7 mouse cellular contexts compared by ENCODE assay signal in genomic region chr7:45522957-45523676, GRCm38 (mm10). TPM values are rescaled to one million over a fixed set of nuclear protein-coding genes. Genes with fewer than 3 reads are reported as not detected.
DNase-seq lines count a peak whose midpoint lies in the region; ATAC-seq and TF ChIP-seq lines count a peak whose summit lies in the region.

No protein-coding gene starts in this region.

- H3K9ac ChIP-seq in lung, embryonic 14.5 days: 0 out of 2 replicates have a peak overlapping the region, but pooled peaks have one; percentile 17
- H3K9ac ChIP-seq in hindbrain, embryonic 14.5 days: no peak overlapping the region

- no peak for DNase-seq in lung, embryonic 14.5 days
- DNase-seq in lung, adult 18-20 months: no peak
- peak; percentile 74 for DNase-seq in ZHBTc4 (ENCODE audit: low read depth, low spot score)
- no peak for DNase-seq in hindbrain, embryonic 14.5 days (ENCODE audit: low spot score)
- no peak for DNase-seq in urinary bladder, adult 18-20 months (ENCODE audit: low spot score in 2 of 2)

- 69% methylated on average over 18 of the region's 18 CpGs for WGBS in lung, embryonic 14.5 days
- WGBS in hindbrain, embryonic 14.5 days: 72% methylated on average over 18 of the region's 18 CpGs

- no peaks in the 10 kb centered on the region for H3K27me3 ChIP-seq in lung, embryonic 14.5 days (ENCODE audit: insufficient read depth, low read length)
- no peaks in the 10 kb centered on the region for H3K27me3 ChIP-seq in hindbrain, embryonic 14.5 days (ENCODE audit: control insufficient read depth, insufficient read depth, low read length)
- no peaks in the 10 kb centered on the region for H3K27me3 ChIP-seq in myocyte (ENCODE audit: control insufficient read depth, insufficient read depth, insufficient read length)

- no peaks in the 10 kb centered on the region for H3K9me3 ChIP-seq in lung, embryonic 14.5 days (ENCODE audit: low read depth, low read length)
- no peaks in the 10 kb centered on the region for H3K9me3 ChIP-seq in hindbrain, embryonic 14.5 days (ENCODE audit: control insufficient read depth, low read length)

- TF ChIP-seq POLR2A in myocyte (IDR thresholded peaks at IDR 0.05; ENCODE audit: insufficient read length, low read depth): peak; percentile 63

- no peak for ATAC-seq in lung, embryonic 14.5 days (ENCODE audit: insufficient read depth)
- ATAC-seq in hindbrain, embryonic 14.5 days (ENCODE audit: low FRiP score): no peak
- ATAC-seq in activated CD4-positive, CD25-positive, alpha-beta regulatory T cell, adult 4 months: no peak

- no peak overlapping the region for H3K27ac ChIP-seq in lung, embryonic 14.5 days (ENCODE audit: low read depth)
- H3K27ac ChIP-seq in hindbrain, embryonic 14.5 days: no peak overlapping the region

- no peaks in the 10 kb centered on the region for H3K4me1 ChIP-seq in lung, embryonic 14.5 days (ENCODE audit: insufficient read depth)
- H3K4me1 ChIP-seq in hindbrain, embryonic 14.5 days (replicated peaks; ENCODE audit: control insufficient read depth, insufficient read depth, low read length): peaks cover 21% of the 10 kb centered on the region

- peak overlapping the region; percentile 26; the same call in 1 of the 2 replicates for H3K4me3 ChIP-seq in lung, embryonic 14.5 days (ENCODE audit: low read depth, low read length)
- no peak overlapping the region for H3K4me3 ChIP-seq in hindbrain, embryonic 14.5 days (replicated peaks; ENCODE audit: low read length)
- H3K4me3 ChIP-seq in myocyte: peak overlapping the region; percentile 100

- peaks cover 18% of the 10 kb centered on the region; the same call in 1 of the 2 replicates for H3K36me3 ChIP-seq in lung, embryonic 14.5 days (ENCODE audit: insufficient read depth)
- 0 out of 2 replicates have a peak, but pooled peaks cover 5% of the 10 kb centered on the region for H3K36me3 ChIP-seq in hindbrain, embryonic 14.5 days (replicated peaks; ENCODE audit: control insufficient read depth, insufficient read depth)
- H3K36me3 ChIP-seq in myocyte (ENCODE audit: control insufficient read depth, insufficient read depth): peaks cover 30% of the 10 kb centered on the region

- peak overlapping the region; percentile 6 for H3ac ChIP-seq in myocyte (ENCODE audit: control insufficient read depth, insufficient read length)

- peak overlapping the region; percentile 20 for H3K4me2 ChIP-seq in lung, embryonic 14.5 days
- H3K4me2 ChIP-seq in hindbrain, embryonic 14.5 days (replicated peaks): peak overlapping the region; percentile 12
- H3K4me2 ChIP-seq in myocyte (ENCODE audit: low read depth): peak overlapping the region; percentile 83

- peaks cover 28% of the 10 kb centered on the region for H3K79me2 ChIP-seq in myocyte (ENCODE audit: control insufficient read depth, insufficient read depth)

- TF ChIP-seq CTCF in lung, embryonic 14.5 days (IDR thresholded peaks at IDR 0.05; ENCODE audit: low read depth): no peak

TF ChIP-seq in myocyte, 11 proteins besides CTCF, POLR2A, EP300 and RAD21:
- no peak for TF ChIP-seq TCF3 (IDR thresholded peaks at IDR 0.05; ENCODE audit: insufficient read length, low read depth)
- TF ChIP-seq CEBPB (IDR thresholded peaks at IDR 0.05; ENCODE audit: insufficient read depth, poor library complexity, severe bottlenecking): peak; percentile 92
- TF ChIP-seq POLR2AphosphoS2 (IDR thresholded peaks at IDR 0.05; ENCODE audit: insufficient read length, low read depth): peak; percentile 78
- no peak for TF ChIP-seq USF1 (IDR thresholded peaks at IDR 0.05; ENCODE audit: low read depth)

RNA-seq across cellular contexts. Expression of gene Ppp1r15a, which starts 3.0 kb away (rescaled TPM):
- polyA plus RNA-seq in lung, embryonic 14.5 days (2014; fragmentation: Nextera tagmentation; extraction: Ambion mirVana): 15.6 and 17.5 TPM in 2 replicates
- 12.9 and 13.0 TPM in 2 replicates for polyA plus RNA-seq in hindbrain, embryonic 14.5 days (2014; fragmentation: Nextera tagmentation; extraction: Ambion mirVana)
- polyA plus RNA-seq in myocyte (2012; fragmentation: generic; extraction: Trizol): 306 TPM
- 10 to 100 TPM; 27.5 to 33.4 TPM for polyA plus RNA-seq in activated CD4-positive, CD25-positive, alpha-beta regulatory T cell, adult 4 months (2017; shearing (Covaris generic))

RNA-seq across cellular contexts. Expression of gene Plekha4, which starts 3.0 kb away (rescaled TPM):
- polyA plus RNA-seq in lung, embryonic 14.5 days (2014; fragmentation: Nextera tagmentation; extraction: Ambion mirVana): 1.9 and 2.1 TPM in 2 replicates
- 1.4 and 2.3 TPM in 2 replicates for polyA plus RNA-seq in hindbrain, embryonic 14.5 days (2014; fragmentation: Nextera tagmentation; extraction: Ambion mirVana)
- polyA plus RNA-seq in myocyte (2012; fragmentation: generic; extraction: Trizol): 2.6 TPM
- under 1 TPM in 1 of 2 experiments, not detected in 1; 0.79 TPM for polyA plus RNA-seq in activated CD4-positive, CD25-positive, alpha-beta regulatory T cell, adult 4 months (2017; shearing (Covaris generic))

RNA-seq across cellular contexts. Expression of gene Nucb1, which starts 12.9 kb away (rescaled TPM):
- polyA plus RNA-seq in lung, embryonic 14.5 days (2014; fragmentation: Nextera tagmentation; extraction: Ambion mirVana): 194 and 201 TPM in 2 replicates
- polyA plus RNA-seq in hindbrain, embryonic 14.5 days (2014; fragmentation: Nextera tagmentation; extraction: Ambion mirVana): 121 and 122 TPM in 2 replicates
- 135 TPM for polyA plus RNA-seq in myocyte (2012; fragmentation: generic; extraction: Trizol)
- polyA plus RNA-seq in activated CD4-positive, CD25-positive, alpha-beta regulatory T cell, adult 4 months (2017; shearing (Covaris generic)): 100 to 1,000 TPM; 103 to 130 TPM

RNA-seq across cellular contexts. Expression of gene Hsd17b14, which starts 31.6 kb away (rescaled TPM):
- 0.57 and 0.66 TPM in 2 replicates for polyA plus RNA-seq in lung, embryonic 14.5 days (2014; fragmentation: Nextera tagmentation; extraction: Ambion mirVana)
- 0.25 TPM in 1 of 2 replicates, not detected in the other for polyA plus RNA-seq in hindbrain, embryonic 14.5 days (2014; fragmentation: Nextera tagmentation; extraction: Ambion mirVana)
- 1.9 TPM for polyA plus RNA-seq in myocyte (2012; fragmentation: generic; extraction: Trizol)
- polyA plus RNA-seq in activated CD4-positive, CD25-positive, alpha-beta regulatory T cell, adult 4 months (2017; shearing (Covaris generic)): not detected

RNA-seq across cellular contexts. Expression of gene Dhdh, which starts 34.5 kb away (rescaled TPM):
- polyA plus RNA-seq in lung, embryonic 14.5 days (2014; fragmentation: Nextera tagmentation; extraction: Ambion mirVana): 3.0 and 3.3 TPM in 2 replicates
- polyA plus RNA-seq in hindbrain, embryonic 14.5 days (2014; fragmentation: Nextera tagmentation; extraction: Ambion mirVana): 2.8 and 3.6 TPM in 2 replicates
- polyA plus RNA-seq in myocyte (2012; fragmentation: generic; extraction: Trizol): 0.13 TPM
- 1 to 10 TPM in 1 of 2 experiments, under 1 TPM in 1; 0.61 to 1.3 TPM for polyA plus RNA-seq in activated CD4-positive, CD25-positive, alpha-beta regulatory T cell, adult 4 months (2017; shearing (Covaris generic))

Comparison
In these comparisons a context has a peak if more than half of its experiments do, and no peak if none do; other contexts are left out.
1. H3K4me2 ChIP-seq: peak in every context shown above with its lines; median percentile 83 in myocyte; 20 in lung, embryonic 14.5 days; 12 in hindbrain, embryonic 14.5 days.